Comparison of ENCODE assay signal across 10 mouse cellular contexts in the genomic region with DNA sequence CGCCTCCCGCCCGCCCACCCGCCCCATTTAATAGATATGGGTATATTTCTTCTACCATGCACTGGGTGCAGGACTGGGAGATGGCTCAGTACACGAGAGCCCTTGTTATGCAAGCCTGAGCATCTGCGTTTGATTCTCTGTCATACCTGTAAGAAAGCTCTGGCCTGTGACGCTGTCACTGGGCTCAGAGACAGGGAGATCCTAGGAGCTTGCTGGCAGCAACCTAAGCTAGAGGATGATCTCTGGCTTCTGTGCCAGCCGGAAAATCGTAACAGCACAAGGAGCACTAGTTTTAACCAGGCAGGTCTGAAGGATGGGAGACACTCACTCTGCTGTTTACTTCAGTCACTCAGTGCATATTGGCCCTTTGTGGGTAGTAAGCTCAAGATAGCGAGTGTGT. TPM values are rescaled to one million over a fixed set of nuclear protein-coding genes. Genes with fewer than 3 reads are reported as not detected.
"Had no signal": no experiment of that assay in that cellular context is flagged by ENCODE, and none has a peak within 500 bp of the region (broad histone marks: within the 10 kb centered on the region; RNA-seq: fewer than 3 reads in every experiment).

No protein-coding gene starts in this region.

- H3K27me3 ChIP-seq: limb, embryonic 12.5 days; liver, embryonic 13.5 days; lung, embryonic 15.5 days; megakaryocyte, embryonic 14.5 days; stomach, embryonic 15.5 days had no signal

- H3K4me3 ChIP-seq: layer of hippocampus, adult 2 months; limb, embryonic 12.5 days; liver, embryonic 13.5 days; lung, embryonic 15.5 days; megakaryocyte, embryonic 14.5 days; stomach, embryonic 15.5 days had no signal

- H3K9ac ChIP-seq: limb, embryonic 12.5 days; liver, embryonic 13.5 days; liver, postnatal 0 days; lung, embryonic 15.5 days; stomach, embryonic 15.5 days had no signal

- H3K27ac ChIP-seq: layer of hippocampus, adult 2 months; limb, embryonic 12.5 days; liver, embryonic 13.5 days; lung, embryonic 15.5 days; macrophage; stomach, embryonic 15.5 days had no signal

- H3K4me2 ChIP-seq: limb, embryonic 12.5 days; liver, embryonic 13.5 days; lung, embryonic 15.5 days; midbrain, embryonic 11.5 days; stomach, embryonic 15.5 days had no signal

- H3K9me3 ChIP-seq: limb, embryonic 12.5 days; liver, embryonic 13.5 days; lung, embryonic 15.5 days; megakaryocyte, embryonic 14.5 days; stomach, embryonic 15.5 days had no signal

- H3K4me1 ChIP-seq: liver, embryonic 13.5 days; lung, embryonic 15.5 days; stomach, embryonic 15.5 days had no signal

RNA-seq across cellular contexts. Expression of a gene that starts 33.0 kb away (rescaled TPM):
- total RNA-seq: layer of hippocampus, postnatal 10 days had no signal
- polyA plus RNA-seq: limb, embryonic 12.5 days; liver, embryonic 13.5 days; liver, postnatal 0 days; midbrain, embryonic 11.5 days; stomach, embryonic 15.5 days had no signal
